Mouse (Mus musculus): ENCODE results near the gene Prickle2.

DNA sequence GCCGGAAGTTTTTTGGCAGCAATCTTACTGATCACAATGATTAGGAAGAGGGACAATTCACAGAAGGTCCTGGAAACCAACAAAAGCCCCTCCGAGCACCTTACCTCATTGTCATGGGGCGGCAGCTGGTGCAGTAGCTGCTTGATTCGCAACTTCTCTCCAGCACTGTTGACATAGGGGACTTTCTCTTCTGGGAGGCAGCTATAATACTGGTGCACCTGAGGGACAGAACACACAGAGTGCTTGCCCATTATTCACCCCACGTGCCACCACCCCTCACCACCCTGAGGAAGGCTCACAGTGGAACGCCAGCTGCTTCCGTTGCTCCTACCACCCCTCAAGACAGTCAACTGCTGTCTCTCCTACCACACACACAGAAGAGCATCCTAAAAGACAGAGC is 280.5 kb downstream of the Prickle2 start:
- TF ChIP-seq CTCF (IDR thresholded peaks at IDR 0.05; ENCODE audit: low read depth, low read length) (no peak), TAL1 (conservative IDR thresholded peaks at IDR 0.05; ENCODE audit: low read depth, low read length) (no peak), POLR2AphosphoS5 (IDR thresholded peaks at IDR 0.05; ENCODE audit: insufficient replicate concordance, low read depth, low read length) (no peak), GATA1 (IDR thresholded peaks at IDR 0.05; ENCODE audit: borderline replicate concordance, low read length) (no peak)

All from G1E (cell line).